Mouse (Mus musculus) midbrain, embryonic 11.5 days (tissue): ENCODE results near the gene Gm5726. TPM values are rescaled to one million over a fixed set of nuclear protein-coding genes. Genes with fewer than 3 reads are reported as not detected.
"Not testable (repeated sequence)": the region's sequence is repeated elsewhere in the genome, so short reads cannot be mapped to it uniquely, and the experiment has no call there.

Experiments used
- ATAC-seq: fragments of 200-750 bp; cut with Nextera tagmentation; 2 replicates; pipeline ENCODE4 v1.8.0; 2017; ENCODE audit warnings: moderate TSS enrichment, moderate library complexity; ENCODE audit not compliant: low FRiP score
- DNase-seq: peaks from one replicate; pipeline ENCODE4 v3.0.0; 2015; ENCODE audit warnings: low spot score; ENCODE audit errors: missing footprints
- H3K27ac ChIP-seq: fragments of 300-500 bp; sonication (generic); 2 replicates; pipeline ENCODE4 v1.5.1; 2014; ENCODE audit warnings: low read depth, low read length
- H3K27me3 ChIP-seq: fragments of 300-500 bp; sonication (generic); 2 replicates; pipeline ENCODE4 v1.6.1; 2014; ENCODE audit warnings: mild to moderate bottlenecking, low read length, moderate library complexity, mixed read lengths; ENCODE audit not compliant: control insufficient read depth, insufficient read depth
- H3K36me3 ChIP-seq: fragments of 300-500 bp; sonication (generic); 2 replicates; pipeline ENCODE4 v1.6.1; 2014; ENCODE audit warnings: mild to moderate bottlenecking, low read length, moderate library complexity, mixed read lengths; ENCODE audit not compliant: control insufficient read depth, insufficient read depth
- H3K4me1 ChIP-seq: fragments of 300-500 bp; sonication (generic); 2 replicates; pipeline ENCODE4 v1.6.1; 2014; ENCODE audit warnings: low read length; ENCODE audit not compliant: control insufficient read depth, insufficient read depth
- H3K4me2 ChIP-seq: fragments of 300-500 bp; sonication (generic); 2 replicates; pipeline ENCODE4 v1.6.1; 2014; ENCODE audit warnings: mild to moderate bottlenecking, moderate library complexity
- H3K4me3 ChIP-seq: fragments of 300-500 bp; sonication (generic); 2 replicates; pipeline ENCODE4 v1.5.1; 2014; ENCODE audit warnings: low read depth, low read length
- H3K9ac ChIP-seq: fragments of 300-500 bp; sonication (generic); 2 replicates; pipeline ENCODE4 v1.6.1; 2014; ENCODE audit warnings: low read length
- H3K9me3 ChIP-seq: fragments of 300-500 bp; sonication (generic); 2 replicates; pipeline ENCODE4 v1.6.1; 2016; ENCODE audit warnings: low read length; ENCODE audit not compliant: control insufficient read depth
- WGBS: fragments of 180-500 bp; shearing (Covaris S2); extraction: QIAGEN DNeasy Blood & Tissue Kit; methylation state at CpG from one replicate; pipeline ENCODE4 v1.1.7; 2014; 5-methylcytosine and 5-hydroxymethylcytosine counted together
- polyA plus RNA-seq: library from polyadenylated mRNA; unstranded; fragments of >200 nt; fragmentation: Nextera tagmentation; extraction: Ambion mirVana; gene quantifications from 2 replicates; pipeline ENCODE4 v1.2.1, GENCODE M21; 2014

Gm5726 gene
- polyA plus RNA-seq = not detected in 2 replicates

- not testable (repeated sequence) for H3K27ac ChIP-seq, DNase-seq, H3K4me1 ChIP-seq, H3K27me3 ChIP-seq, ATAC-seq, H3K9ac ChIP-seq, H3K4me3 ChIP-seq, H3K36me3 ChIP-seq, H3K9me3 ChIP-seq, H3K4me2 ChIP-seq
- no CpG with 5 or more reads among the region's 1 CpGs for WGBS
Observed at GRCm38 (mm10) chr7:20545657-20546056, at the start of gene Gm5726. Gene Gm5726 (minus strand): TSS chr7:20545757.

- DNase-seq, ATAC-seq: not testable (repeated sequence)
- WGBS = no CpG with 5 or more reads among the region's 3 CpGs
Observed at GRCm38 (mm10) chr7:20576141-20576540, 30.6 kb upstream of the Gm5726 start, which contains the start of gene Gm4141. Gene Gm4141 (minus strand): TSS chr7:20576241.

GRCm38 (mm10) chr7:20533537-20533936 lies 12.0 kb downstream of the Gm5726 start, which contains the start of gene Vmn1r104:
Gene Vmn1r104 (plus strand): TSS chr7:20533837.
- H3K27me3 ChIP-seq, H3K4me3 ChIP-seq, ATAC-seq, H3K4me2 ChIP-seq, H3K36me3 ChIP-seq, DNase-seq, H3K9ac ChIP-seq, H3K9me3 ChIP-seq, H3K4me1 ChIP-seq, H3K27ac ChIP-seq: not testable (repeated sequence)
- no CpG with 5 or more reads among the region's 3 CpGs for WGBS

More at GRCm38 (mm10) chr7:20576141-20576540, 30.6 kb upstream of the Gm5726 start, which contains the start of gene Gm4141:
- not testable (repeated sequence) for H3K4me3 ChIP-seq, H3K36me3 ChIP-seq, H3K9ac ChIP-seq, H3K4me2 ChIP-seq, H3K9me3 ChIP-seq, H3K4me1 ChIP-seq, H3K27me3 ChIP-seq, H3K27ac ChIP-seq

- H3K9me3 ChIP-seq, H3K9ac ChIP-seq, DNase-seq, H3K4me1 ChIP-seq, H3K36me3 ChIP-seq, H3K27ac ChIP-seq, H3K4me2 ChIP-seq, H3K4me3 ChIP-seq, H3K27me3 ChIP-seq, ATAC-seq: not testable (repeated sequence)
- WGBS = no CpG with 5 or more reads among the region's 3 CpGs
Observed at GRCm38 (mm10) chr7:20510434-20510833, 35.1 kb downstream of the Gm5726 start, which contains the start of gene Vmn1r103. Gene Vmn1r103 (minus strand): TSS chr7:20510534.

Other genes starting within 250 kb of the Gm5726 start
- gene Gm4133, start 211.7 kb downstream of the Gm5726 start, polyA plus RNA-seq = not detected in 2 replicates
- not detected in 2 replicates for gene Gm5728, start 170.3 kb downstream of the Gm5726 start, polyA plus RNA-seq
- not detected in 2 replicates for gene Vmn1r100, start 127.8 kb downstream of the Gm5726 start, polyA plus RNA-seq
- not detected in 2 replicates for gene Vmn1r101, start 103.2 kb downstream of the Gm5726 start, polyA plus RNA-seq
- not detected in 2 replicates for gene Gm10670, start 70.8 kb downstream of the Gm5726 start, polyA plus RNA-seq
- not detected in 2 replicates for gene Vmn1r103, start 35.2 kb downstream of the Gm5726 start, polyA plus RNA-seq
- gene Vmn1r104, start 11.9 kb downstream of the Gm5726 start, polyA plus RNA-seq = not detected in 2 replicates
- not detected in 2 replicates for gene Gm4141, start 30.5 kb upstream of the Gm5726 start, polyA plus RNA-seq
- gene Gm4513, start 53.3 kb upstream of the Gm5726 start, polyA plus RNA-seq = not detected in 2 replicates
- gene Vmn1r107, start 123.2 kb upstream of the Gm5726 start, polyA plus RNA-seq = not detected in 2 replicates
- not detected in 2 replicates for gene Vmn1r111, start 157.5 kb upstream of the Gm5726 start, polyA plus RNA-seq
- not detected in 2 replicates for gene Gm10668, start 184.9 kb upstream of the Gm5726 start, polyA plus RNA-seq
- not detected in 2 replicates for gene Vmn1r112, start 225.4 kb upstream of the Gm5726 start, polyA plus RNA-seq
- not detected in 2 replicates for gene Vmn1r113, start 241.5 kb upstream of the Gm5726 start, polyA plus RNA-seq